Mouse (Mus musculus) hindbrain, embryonic 10.5 days (tissue): ENCODE results near the gene Olfr193. TPM values are rescaled to one million over a fixed set of nuclear protein-coding genes. Genes with fewer than 3 reads are reported as not detected.
"Not testable (repeated sequence)": the region's sequence is repeated elsewhere in the genome, so short reads cannot be mapped to it uniquely, and the experiment has no call there.

Experiments used
- DNase-seq: peaks from one replicate; pipeline ENCODE4 v3.0.0-alpha.2; 2017; ENCODE audit warnings: low spot score
- H3K27ac ChIP-seq: fragments of 300-500 bp; sonication (generic); 2 replicates; pipeline ENCODE4 v1.5.1; 2016; ENCODE audit warnings: mild to moderate bottlenecking, moderate library complexity
- H3K27me3 ChIP-seq: fragments of 300-500 bp; sonication (generic); 2 replicates; pipeline ENCODE4 v1.6.1; 2016; ENCODE audit warnings: mild to moderate bottlenecking; ENCODE audit not compliant: poor library complexity, insufficient read depth, severe bottlenecking
- H3K36me3 ChIP-seq: fragments of 300-500 bp; sonication (generic); 2 replicates; pipeline ENCODE4 v1.6.1; 2016; ENCODE audit warnings: mild to moderate bottlenecking, moderate library complexity
- H3K4me1 ChIP-seq: fragments of 300-500 bp; sonication (generic); replicated peaks from 2 replicates; pipeline ENCODE4 v1.6.1; 2016; ENCODE audit warnings: mild to moderate bottlenecking
- H3K4me3 ChIP-seq: fragments of 300-500 bp; sonication (generic); 2 replicates; pipeline ENCODE4 v1.5.1; 2016; ENCODE audit warnings: mild to moderate bottlenecking, moderate library complexity
- H3K9me3 ChIP-seq: fragments of 300-500 bp; sonication (generic); 2 replicates; pipeline ENCODE4 v1.6.1; 2016; ENCODE audit warnings: mild to moderate bottlenecking, moderate library complexity
- WGBS: fragments of 180-500 bp; shearing (Covaris S2); methylation state at CpG from one replicate; pipeline ENCODE4 v1.1.7; 2016; 5-methylcytosine and 5-hydroxymethylcytosine counted together
- polyA plus RNA-seq: library from polyadenylated mRNA; unstranded; fragments of >200 nt; fragmentation: Nextera tagmentation; extraction: Ambion mirVana; gene quantifications from 2 replicates; pipeline ENCODE4 v1.2.1, GENCODE M21; 2016

The Olfr193 gene
- polyA plus RNA-seq: not detected in 2 replicates

GRCm38 (mm10) chr16:59111781-59112180 is at the start of gene Olfr193:
Gene Olfr193 (minus strand): TSS chr16:59111881.
- no peak within 1 kb of the TSS for H3K27ac ChIP-seq
- H3K36me3 ChIP-seq: no peaks in the 10 kb centered on the region

GRCm38 (mm10) chr16:59151996-59152395 is 40.3 kb upstream of the Olfr193 start:
- H3K27ac ChIP-seq: no peak overlapping the region
- H3K27me3 ChIP-seq: no peaks in the 10 kb centered on the region
- no peaks in the 10 kb centered on the region for H3K4me1 ChIP-seq
- 83% methylated on average over 2 of the region's 2 CpGs for WGBS
- H3K36me3 ChIP-seq: no peaks in the 10 kb centered on the region
- no peak for DNase-seq
- H3K4me3 ChIP-seq: no peak overlapping the region
- H3K9me3 ChIP-seq: no peaks in the 10 kb centered on the region

More at GRCm38 (mm10) chr16:59111781-59112180, at the start of gene Olfr193:
- Histone ChIP-seq H3K4me1 (no peaks in the 10 kb centered on the region), H3K27me3 (no peaks in the 10 kb centered on the region), H3K4me3 (no peak within 1 kb of the TSS), H3K9me3 (no peaks in the 10 kb centered on the region)
- WGBS: 78% methylated on average over 1 of the region's 1 CpGs
- DNase-seq: no peak

- H3K36me3 ChIP-seq: no peaks in the 10 kb centered on the region
- H3K9me3 ChIP-seq: no peaks in the 10 kb centered on the region
- H3K27me3 ChIP-seq: no peaks in the 10 kb centered on the region
- no peak within 1 kb of the TSS for H3K27ac ChIP-seq
- no peaks in the 10 kb centered on the region for H3K4me1 ChIP-seq
- H3K4me3 ChIP-seq: no peak within 1 kb of the TSS
- WGBS: 87% methylated on average over 1 of the region's 1 CpGs
- no peak for DNase-seq
Measured at GRCm38 (mm10) chr16:59146746-59147145, 35.1 kb upstream of the Olfr193 start, which contains the start of gene Olfr195. Gene Olfr195 (plus strand): TSS chr16:59147046.

- Histone ChIP-seq H3K4me3 (no peak overlapping the region), H3K27ac (no peak overlapping the region), H3K27me3 (no peaks in the 10 kb centered on the region), H3K36me3 (no peaks in the 10 kb centered on the region), H3K4me1 (no peaks in the 10 kb centered on the region), H3K9me3 (no peaks in the 10 kb centered on the region)
- DNase-seq: no peak
Measured at GRCm38 (mm10) chr16:59141105-59141504, 29.4 kb upstream of the Olfr193 start.

- no peak for DNase-seq
- Histone ChIP-seq H3K27ac (no peak overlapping the region), H3K4me1 (no peaks in the 10 kb centered on the region), H3K36me3 (no peaks in the 10 kb centered on the region), H3K9me3 (0 out of 2 replicates have a peak, but pooled peaks cover 4% of the 10 kb centered on the region), H3K4me3 (no peak overlapping the region), H3K27me3 (no peaks in the 10 kb centered on the region)
- 84% methylated on average over 1 of the region's 1 CpGs for WGBS
Measured at GRCm38 (mm10) chr16:59130740-59131139, 19.1 kb upstream of the Olfr193 start.

GRCm38 (mm10) chr16:59120969-59121368 is 9.3 kb upstream of the Olfr193 start, which contains the start of gene Olfr194:
Gene Olfr194 (minus strand): TSS chr16:59121069.
- no peak for DNase-seq
- Histone ChIP-seq H3K27ac (no peak within 1 kb of the TSS), H3K4me3 (no peak within 1 kb of the TSS), H3K9me3 (no peaks in the 10 kb centered on the region), H3K27me3 (no peaks in the 10 kb centered on the region), H3K36me3 (no peaks in the 10 kb centered on the region), H3K4me1 (no peaks in the 10 kb centered on the region)

- not testable (repeated sequence) for H3K36me3 ChIP-seq, H3K4me1 ChIP-seq, H3K9me3 ChIP-seq, DNase-seq, H3K4me3 ChIP-seq, H3K27me3 ChIP-seq, H3K27ac ChIP-seq
- WGBS: 75% methylated on average over 5 of the region's 5 CpGs
Measured at GRCm38 (mm10) chr16:59108522-59108921, 3.2 kb downstream of the Olfr193 start.

GRCm38 (mm10) chr16:59105312-59105711 is 6.4 kb downstream of the Olfr193 start:
- no peak overlapping the region for H3K4me3 ChIP-seq
- no peaks in the 10 kb centered on the region for H3K4me1 ChIP-seq
- no peaks in the 10 kb centered on the region for H3K36me3 ChIP-seq
- H3K27ac ChIP-seq: no peak overlapping the region
- H3K9me3 ChIP-seq: no peaks in the 10 kb centered on the region
- 92% methylated on average over 2 of the region's 2 CpGs for WGBS
- H3K27me3 ChIP-seq: no peaks in the 10 kb centered on the region
- DNase-seq: no peak

GRCm38 (mm10) chr16:59089722-59090121 is 22.0 kb downstream of the Olfr193 start, which contains the start of gene Olfr191:
Gene Olfr191 (minus strand): TSS chr16:59089822.
- H3K27ac ChIP-seq, DNase-seq, H3K9me3 ChIP-seq, H3K4me3 ChIP-seq, H3K27me3 ChIP-seq, H3K4me1 ChIP-seq, H3K36me3 ChIP-seq: not testable (repeated sequence)
- 42% methylated on average over 1 of the region's 1 CpGs for WGBS

GRCm38 (mm10) chr16:59081113-59081512 is 30.6 kb downstream of the Olfr193 start:
- H3K36me3 ChIP-seq: not testable (repeated sequence)

GRCm38 (mm10) chr16:59077905-59078304 is 33.8 kb downstream of the Olfr193 start, which contains the start of gene Olfr190:
Gene Olfr190 (minus strand): TSS chr16:59078005.
- DNase-seq: no peak
- WGBS: 92% methylated on average over 5 of the region's 5 CpGs
- Histone ChIP-seq H3K27me3 (no peaks in the 10 kb centered on the region), H3K36me3 (no peaks in the 10 kb centered on the region), H3K4me1 (no peaks in the 10 kb centered on the region), H3K27ac (no peak within 1 kb of the TSS), H3K9me3 (no peaks in the 10 kb centered on the region), H3K4me3 (no peak within 1 kb of the TSS)

More at GRCm38 (mm10) chr16:59081113-59081512, 30.6 kb downstream of the Olfr193 start:
- not testable (repeated sequence) for H3K27me3 ChIP-seq, H3K4me3 ChIP-seq, DNase-seq, H3K4me1 ChIP-seq, H3K9me3 ChIP-seq, H3K27ac ChIP-seq
- 88% methylated on average over 2 of the region's 2 CpGs for WGBS

GRCm38 (mm10) chr16:59073520-59073919 is 38.2 kb downstream of the Olfr193 start:
- no peak overlapping the region for H3K4me3 ChIP-seq
- no peaks in the 10 kb centered on the region for H3K9me3 ChIP-seq
- no peaks in the 10 kb centered on the region for H3K27me3 ChIP-seq
- no peaks in the 10 kb centered on the region for H3K4me1 ChIP-seq
- DNase-seq: no peak
- H3K36me3 ChIP-seq: no peaks in the 10 kb centered on the region
- 91% methylated on average over 1 of the region's 1 CpGs for WGBS
- no peak overlapping the region for H3K27ac ChIP-seq

- Histone ChIP-seq H3K27me3 (no peaks in the 10 kb centered on the region), H3K36me3 (no peaks in the 10 kb centered on the region), H3K4me1 (no peaks in the 10 kb centered on the region), H3K4me3 (no peak overlapping the region), H3K9me3 (no peaks in the 10 kb centered on the region), H3K27ac (no peak overlapping the region)
- no peak for DNase-seq
Measured at GRCm38 (mm10) chr16:59071755-59072154, 39.9 kb downstream of the Olfr193 start.

GRCm38 (mm10) chr16:59062411-59062810 is 49.3 kb downstream of the Olfr193 start:
- not testable (repeated sequence) for H3K9me3 ChIP-seq, H3K27me3 ChIP-seq, DNase-seq, H3K4me3 ChIP-seq, H3K27ac ChIP-seq, H3K4me1 ChIP-seq, H3K36me3 ChIP-seq
- whole genome bisulfite sequencing: 73% methylated on average over 3 of the region's 3 CpGs
